ENCODE assay signal across 25 mouse cellular contexts in genomic region chr5:111779776-111780485, GRCm38 (mm10). TPM values are rescaled to one million over a fixed set of nuclear protein-coding genes. Genes with fewer than 3 reads are reported as not detected.
"Had no signal": no experiment of that assay in that cellular context is flagged by ENCODE, and none has a peak within 500 bp of the region (broad histone marks: within the 10 kb centered on the region; RNA-seq: fewer than 3 reads in every experiment).

No protein-coding gene starts in this region.

- H3K4me1 ChIP-seq: neural tube, embryonic 13.5 days; neural tube, embryonic 15.5 days; stomach, embryonic 15.5 days had no signal

- H3K4me3 ChIP-seq: neural tube, embryonic 13.5 days; neural tube, embryonic 15.5 days; stomach, embryonic 15.5 days had no signal

- H3K36me3 ChIP-seq: neural tube, embryonic 13.5 days; neural tube, embryonic 15.5 days; stomach, embryonic 15.5 days had no signal

- H3K9ac ChIP-seq: neural tube, embryonic 13.5 days; neural tube, embryonic 15.5 days; stomach, embryonic 15.5 days had no signal

- H3K27ac ChIP-seq: neural tube, embryonic 13.5 days; neural tube, embryonic 15.5 days; stomach, embryonic 15.5 days; stomach, postnatal 0 days had no signal

- DNase-seq: retina, postnatal 1 day; right cerebral cortex, adult 18-20 months; right cerebral cortex, postnatal 14 days; right cerebral cortex, postnatal 25 days; right cerebral cortex, postnatal 4 days; spleen, adult 18-20 months; thymus, adult 18-20 months; thymus, adult 2 months; thymus, postnatal 14 days; thymus, postnatal 25 days; thymus, postnatal 36 days; thymus, postnatal 4 days had no signal

- H3K27me3 ChIP-seq: neural tube, embryonic 13.5 days; neural tube, embryonic 15.5 days; stomach, embryonic 15.5 days had no signal

- H3K4me2 ChIP-seq: neural tube, embryonic 13.5 days; neural tube, embryonic 15.5 days; stomach, embryonic 15.5 days had no signal

- H3K9me3 ChIP-seq: neural tube, embryonic 13.5 days; neural tube, embryonic 15.5 days; stomach, embryonic 15.5 days had no signal

RNA-seq across cellular contexts. Expression of gene Gm26897, which starts 46.2 kb away (rescaled TPM):
- total RNA-seq: neutrophil, adult 5-6 weeks had no signal
- polyA plus RNA-seq: neural tube, embryonic 13.5 days; neural tube, embryonic 14.5 days; neural tube, embryonic 15.5 days; small intestine, adult 2 months; spleen, adult 2 months; stomach, embryonic 14.5 days; stomach, embryonic 15.5 days; stomach, embryonic 16.5 days; stomach, postnatal 0 days; testis, adult 2 months; thymus, adult 2 months; thymus, postnatal 0 days; urinary bladder, adult 2 months had no signal
